Mouse (Mus musculus) liver, embryonic 14.5 days (tissue): ENCODE measurements around the gene Hacl1.

ENCODE experiments used
- CTCF ChIP-seq: IDR thresholded peaks from 2 replicates; pipeline ENCODE4 v1.5.1; 2016; ENCODE audit warnings: antibody characterized with exemption, low read depth, control low read depth
- EP300 ChIP-seq: IDR thresholded peaks from 2 replicates; pipeline ENCODE4 v1.6.1; 2016; ENCODE audit warnings: antibody characterized with exemption, low read depth

DNA sequence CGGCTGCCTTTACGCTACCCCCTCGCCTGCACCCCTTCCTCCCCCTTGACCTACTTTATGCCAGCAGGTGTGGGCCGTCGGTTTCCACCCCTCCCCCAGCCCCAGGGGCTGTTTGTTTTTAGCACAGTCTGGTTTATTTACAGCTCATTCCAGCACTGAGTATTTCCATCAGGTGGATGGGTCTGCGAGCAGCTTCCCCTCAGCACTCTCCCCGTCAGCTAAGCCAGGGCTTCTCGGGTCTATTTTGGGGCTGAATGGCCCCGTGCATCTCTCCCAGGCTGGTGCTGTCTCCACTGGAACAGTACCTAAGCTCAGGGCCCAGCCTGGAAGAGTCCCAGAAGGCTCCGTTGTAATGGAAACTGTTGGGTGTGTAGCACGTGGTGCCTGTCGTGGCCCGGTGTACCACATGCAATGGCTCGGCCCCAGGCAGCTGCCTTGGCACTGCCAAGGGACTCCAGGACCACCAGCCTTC is 85.1 kb downstream of the Hacl1 start:
- TF ChIP-seq CTCF: no peak
- no peak for TF ChIP-seq EP300
